Mouse (Mus musculus) hindbrain, embryonic 10.5 days (tissue): ENCODE measurements around the gene Hook1. TPM values are rescaled to one million over a fixed set of nuclear protein-coding genes. Genes with fewer than 3 reads are reported as not detected.

Experiments
- DNase-seq: peaks from one replicate; pipeline ENCODE4 v3.0.0-alpha.2; 2017; ENCODE audit warnings: low spot score
- H3K27ac ChIP-seq: fragments of 300-500 bp; sonication (generic); 2 replicates; pipeline ENCODE4 v1.5.1; 2016; ENCODE audit warnings: mild to moderate bottlenecking, moderate library complexity
- H3K27me3 ChIP-seq: fragments of 300-500 bp; sonication (generic); 2 replicates; pipeline ENCODE4 v1.6.1; 2016; ENCODE audit warnings: mild to moderate bottlenecking; ENCODE audit not compliant: poor library complexity, insufficient read depth, severe bottlenecking
- H3K36me3 ChIP-seq: fragments of 300-500 bp; sonication (generic); 2 replicates; pipeline ENCODE4 v1.6.1; 2016; ENCODE audit warnings: mild to moderate bottlenecking, moderate library complexity
- H3K4me1 ChIP-seq: fragments of 300-500 bp; sonication (generic); replicated peaks from 2 replicates; pipeline ENCODE4 v1.6.1; 2016; ENCODE audit warnings: mild to moderate bottlenecking
- H3K4me3 ChIP-seq: fragments of 300-500 bp; sonication (generic); 2 replicates; pipeline ENCODE4 v1.5.1; 2016; ENCODE audit warnings: mild to moderate bottlenecking, moderate library complexity
- H3K9me3 ChIP-seq: fragments of 300-500 bp; sonication (generic); 2 replicates; pipeline ENCODE4 v1.6.1; 2016; ENCODE audit warnings: mild to moderate bottlenecking, moderate library complexity
- WGBS: fragments of 180-500 bp; shearing (Covaris S2); methylation state at CpG from one replicate; pipeline ENCODE4 v1.1.7; 2016; 5-methylcytosine and 5-hydroxymethylcytosine counted together
- polyA plus RNA-seq: library from polyadenylated mRNA; unstranded; fragments of >200 nt; fragmentation: Nextera tagmentation; extraction: Ambion mirVana; gene quantifications from 2 replicates; pipeline ENCODE4 v1.2.1, GENCODE M21; 2016

Gene Hook1
- polyA plus RNA-seq, result 14.4 and 17.3 TPM in 2 replicates

GRCm38 (mm10) chr4:95966928-95967724, at the start of gene Hook1:
Hook1 (plus strand) TSS chr4:95967240.
- Histone ChIP-seq H3K36me3 (no peaks in the 10 kb centered on the region), H3K4me3 (peak within 1 kb of the TSS; percentile 73), H3K27ac (peak within 1 kb of the TSS; percentile 89), H3K9me3 (no peaks in the 10 kb centered on the region), H3K4me1 (peaks cover 21% of the 10 kb centered on the region; the same call in 1 of the 2 replicates), H3K27me3 (peaks cover 14% of the 10 kb centered on the region; the same call in 1 of the 2 replicates)
- DNase-seq, result peak; percentile 94
- under 1% methylated on average over 82 of the region's 82 CpGs for WGBS

- Histone ChIP-seq H3K4me1 (peaks cover 30% of the 10 kb centered on the region), H3K27me3 (no peaks in the 10 kb centered on the region; the same call in 1 of the 2 replicates), H3K36me3 (no peaks in the 10 kb centered on the region), H3K9me3 (no peaks in the 10 kb centered on the region), H3K27ac (no peak overlapping the region; the same call in 1 of the 2 replicates), H3K4me3 (no peak overlapping the region)
- no peak for DNase-seq
- WGBS, result 82% methylated on average over 6 of the region's 6 CpGs
Measured at GRCm38 (mm10) chr4:95917703-95918102, 49.3 kb upstream of the Hook1 start.

GRCm38 (mm10) chr4:95920448-95920847, 46.6 kb upstream of the Hook1 start:
- no peaks in the 10 kb centered on the region; the same call in 1 of the 2 replicates for H3K27me3 ChIP-seq
- WGBS, result 87% methylated on average over 4 of the region's 4 CpGs
- H3K36me3 ChIP-seq, result no peaks in the 10 kb centered on the region
- DNase-seq, result no peak
- no peak overlapping the region for H3K4me3 ChIP-seq
- H3K27ac ChIP-seq, result no peak overlapping the region
- peaks cover 27% of the 10 kb centered on the region for H3K4me1 ChIP-seq
- H3K9me3 ChIP-seq, result no peaks in the 10 kb centered on the region

- H3K27ac ChIP-seq, result no peak overlapping the region
- H3K27me3 ChIP-seq, result no peaks in the 10 kb centered on the region
- DNase-seq, result peak; percentile 79
- H3K4me3 ChIP-seq, result no peak overlapping the region
- no peaks in the 10 kb centered on the region for H3K9me3 ChIP-seq
- WGBS, result 17% methylated on average over 7 of the region's 7 CpGs
- no peaks in the 10 kb centered on the region for H3K4me1 ChIP-seq
- H3K36me3 ChIP-seq, result no peaks in the 10 kb centered on the region
Measured at GRCm38 (mm10) chr4:95924210-95925184, 42.5 kb upstream of the Hook1 start.

GRCm38 (mm10) chr4:95928846-95929245, 38.2 kb upstream of the Hook1 start:
- Histone ChIP-seq H3K4me1 (no peaks in the 10 kb centered on the region), H3K36me3 (no peaks in the 10 kb centered on the region), H3K4me3 (no peak overlapping the region), H3K27ac (no peak overlapping the region), H3K9me3 (no peaks in the 10 kb centered on the region), H3K27me3 (no peaks in the 10 kb centered on the region)
- WGBS, result 90% methylated on average over 1 of the region's 1 CpGs
- DNase-seq, result no peak

- 83% methylated on average over 1 of the region's 1 CpGs for WGBS
- H3K36me3 ChIP-seq, result no peaks in the 10 kb centered on the region
- no peak overlapping the region for H3K27ac ChIP-seq
- no peaks in the 10 kb centered on the region for H3K27me3 ChIP-seq
- H3K4me1 ChIP-seq, result no peaks in the 10 kb centered on the region
- H3K4me3 ChIP-seq, result no peak overlapping the region
- DNase-seq, result no peak
- H3K9me3 ChIP-seq, result no peaks in the 10 kb centered on the region
Measured at GRCm38 (mm10) chr4:95929936-95930335, 37.1 kb upstream of the Hook1 start.

- Histone ChIP-seq H3K36me3 (no peaks in the 10 kb centered on the region), H3K4me1 (no peaks in the 10 kb centered on the region), H3K9me3 (no peaks in the 10 kb centered on the region), H3K27me3 (no peaks in the 10 kb centered on the region), H3K4me3 (no peak overlapping the region), H3K27ac (no peak overlapping the region)
- WGBS, result 61% methylated on average over 2 of the region's 2 CpGs
- DNase-seq, result no peak
Measured at GRCm38 (mm10) chr4:95931331-95931730, 35.7 kb upstream of the Hook1 start.

GRCm38 (mm10) chr4:95933801-95934356, 33.2 kb upstream of the Hook1 start:
- Histone ChIP-seq H3K27me3 (no peaks in the 10 kb centered on the region), H3K4me3 (no peak overlapping the region), H3K36me3 (no peaks in the 10 kb centered on the region), H3K27ac (no peak overlapping the region), H3K4me1 (no peaks in the 10 kb centered on the region), H3K9me3 (no peaks in the 10 kb centered on the region)
- 89% methylated on average over 9 of the region's 9 CpGs for WGBS
- DNase-seq, result no peak

- H3K9me3 ChIP-seq, result no peaks in the 10 kb centered on the region
- no peak for DNase-seq
- no peak overlapping the region for H3K27ac ChIP-seq
- no peak overlapping the region for H3K4me3 ChIP-seq
- WGBS, result 82% methylated on average over 4 of the region's 4 CpGs
- H3K4me1 ChIP-seq, result no peaks in the 10 kb centered on the region
- no peaks in the 10 kb centered on the region for H3K27me3 ChIP-seq
- no peaks in the 10 kb centered on the region for H3K36me3 ChIP-seq
Measured at GRCm38 (mm10) chr4:95934384-95935035, 32.5 kb upstream of the Hook1 start.

- Histone ChIP-seq H3K27ac (no peak overlapping the region), H3K27me3 (no peaks in the 10 kb centered on the region), H3K9me3 (no peaks in the 10 kb centered on the region), H3K4me3 (no peak overlapping the region), H3K4me1 (no peaks in the 10 kb centered on the region), H3K36me3 (no peaks in the 10 kb centered on the region)
- DNase-seq, result no peak
- WGBS, result 88% methylated on average over 3 of the region's 3 CpGs
Measured at GRCm38 (mm10) chr4:95938701-95939100, 28.3 kb upstream of the Hook1 start.

- Histone ChIP-seq H3K27ac (no peak overlapping the region), H3K4me3 (no peak overlapping the region), H3K27me3 (no peaks in the 10 kb centered on the region), H3K4me1 (no peaks in the 10 kb centered on the region), H3K9me3 (no peaks in the 10 kb centered on the region), H3K36me3 (no peaks in the 10 kb centered on the region)
- DNase-seq, result no peak
- 74% methylated on average over 1 of the region's 1 CpGs for WGBS
Measured at GRCm38 (mm10) chr4:95947896-95948295, 19.1 kb upstream of the Hook1 start.

- Histone ChIP-seq H3K27ac (no peak overlapping the region), H3K9me3 (no peaks in the 10 kb centered on the region), H3K36me3 (no peaks in the 10 kb centered on the region), H3K27me3 (no peaks in the 10 kb centered on the region), H3K4me1 (no peaks in the 10 kb centered on the region), H3K4me3 (no peak overlapping the region)
- no peak for DNase-seq
Measured at GRCm38 (mm10) chr4:95953328-95953727, 13.7 kb upstream of the Hook1 start.
